Mouse (Mus musculus) midbrain, postnatal 0 days (tissue): ENCODE results near the gene Cyp3a13. TPM values are rescaled to one million over a fixed set of nuclear protein-coding genes. Genes with fewer than 3 reads are reported as not detected.
"Not testable (repeated sequence)": the region's sequence is repeated elsewhere in the genome, so short reads cannot be mapped to it uniquely, and the experiment has no call there.

Source experiments
- ATAC-seq: fragments of 200-750 bp; cut with Nextera tagmentation; 2 replicates; pipeline ENCODE4 v1.8.0; 2017; ENCODE audit warnings: moderate number of reproducible peaks, mild to moderate bottlenecking, moderate TSS enrichment, moderate library complexity; ENCODE audit not compliant: low FRiP score
- DNase-seq: peaks from one replicate; pipeline ENCODE4 v3.0.0-alpha.2; 2015; ENCODE audit warnings: low spot score
- H3K27ac ChIP-seq: fragments of 300-500 bp; sonication (generic); 2 replicates; pipeline ENCODE4 v1.5.1; 2014; ENCODE audit warnings: low read depth, mild to moderate bottlenecking, low read length, mixed read lengths
- H3K27me3 ChIP-seq: fragments of 300-500 bp; sonication (generic); 2 replicates; pipeline ENCODE4 v1.6.1; 2014; ENCODE audit warnings: low read length, control low read depth, mixed read lengths; ENCODE audit not compliant: insufficient read depth
- H3K36me3 ChIP-seq: fragments of 300-500 bp; sonication (generic); 2 replicates; pipeline ENCODE4 v1.6.1; 2014; ENCODE audit warnings: low read length, control low read depth, mixed read lengths; ENCODE audit not compliant: insufficient read depth
- H3K4me1 ChIP-seq: fragments of 300-500 bp; sonication (generic); 2 replicates; pipeline ENCODE4 v1.6.1; 2014; ENCODE audit warnings: mild to moderate bottlenecking, control low read depth, antibody characterized with exemption, low read length, mixed read lengths; ENCODE audit not compliant: insufficient read depth
- H3K4me2 ChIP-seq: fragments of 300-500 bp; sonication (generic); 2 replicates; pipeline ENCODE4 v1.6.1; 2014; ENCODE audit warnings: low read depth, mild to moderate bottlenecking, low read length, mixed read lengths; ENCODE audit not compliant: poor library complexity, severe bottlenecking
- H3K4me3 ChIP-seq: fragments of 300-500 bp; sonication (generic); 2 replicates; pipeline ENCODE4 v1.5.1; 2014; ENCODE audit warnings: low read depth, mild to moderate bottlenecking, low read length, moderate library complexity
- H3K9ac ChIP-seq: fragments of 300-500 bp; sonication (generic); replicated peaks from 2 replicates; pipeline ENCODE4 v1.6.1; 2014; ENCODE audit warnings: mild to moderate bottlenecking, low read length, moderate library complexity, mixed read lengths; ENCODE audit not compliant: poor library complexity, severe bottlenecking
- H3K9me3 ChIP-seq: fragments of 300-500 bp; sonication (generic); 2 replicates; pipeline ENCODE4 v1.6.1; 2016; ENCODE audit warnings: low read length, control low read depth
- WGBS: fragments of 180-500 bp; shearing (Covaris S2); extraction: QIAGEN DNeasy Blood & Tissue Kit; methylation state at CpG from one replicate; pipeline ENCODE4 v1.1.7; 2014; 5-methylcytosine and 5-hydroxymethylcytosine counted together
- polyA plus RNA-seq: library from polyadenylated mRNA; unstranded; fragments of >200 nt; fragmentation: Nextera tagmentation; extraction: Ambion mirVana; gene quantifications from 2 replicates; pipeline ENCODE4 v1.2.1, GENCODE M21; 2015
- total RNA-seq: library from RNA; depleted of rRNA; stranded (reverse); fragments of >200 nt; gene quantifications from 2 replicates; pipeline ENCODE4 v1.2.3, GENCODE M21; 2014; rRNA removed

Gene Cyp3a13
- total and polyA plus RNA-seq, 2 experiments from 2014 or later = not detected

DNA sequence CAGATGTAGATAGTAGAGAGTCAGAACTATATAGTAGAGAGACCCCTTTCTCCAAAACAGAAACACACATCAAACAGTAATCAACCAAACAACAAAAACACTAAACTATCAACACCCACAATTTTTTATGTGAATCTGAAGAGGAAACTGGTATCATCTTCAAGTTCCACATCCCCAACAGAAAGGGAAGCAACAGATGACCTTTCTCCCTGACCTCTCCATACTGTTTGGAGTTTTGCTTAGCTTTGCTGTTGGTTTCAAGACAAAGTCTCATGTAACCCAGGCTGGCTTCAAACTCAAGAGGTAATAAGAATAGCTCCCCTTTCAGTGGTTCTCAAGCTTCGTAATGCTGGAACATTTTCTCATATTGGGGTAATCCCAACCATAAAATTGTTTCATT lies 57.4 kb downstream of the Cyp3a13 start:
- 88% methylated on average over 1 of the region's 1 CpGs for WGBS
- not testable (repeated sequence) for H3K4me3 ChIP-seq, H3K4me2 ChIP-seq, DNase-seq, H3K27me3 ChIP-seq, H3K27ac ChIP-seq, H3K4me1 ChIP-seq, H3K36me3 ChIP-seq, H3K9ac ChIP-seq, H3K9me3 ChIP-seq, ATAC-seq

DNA sequence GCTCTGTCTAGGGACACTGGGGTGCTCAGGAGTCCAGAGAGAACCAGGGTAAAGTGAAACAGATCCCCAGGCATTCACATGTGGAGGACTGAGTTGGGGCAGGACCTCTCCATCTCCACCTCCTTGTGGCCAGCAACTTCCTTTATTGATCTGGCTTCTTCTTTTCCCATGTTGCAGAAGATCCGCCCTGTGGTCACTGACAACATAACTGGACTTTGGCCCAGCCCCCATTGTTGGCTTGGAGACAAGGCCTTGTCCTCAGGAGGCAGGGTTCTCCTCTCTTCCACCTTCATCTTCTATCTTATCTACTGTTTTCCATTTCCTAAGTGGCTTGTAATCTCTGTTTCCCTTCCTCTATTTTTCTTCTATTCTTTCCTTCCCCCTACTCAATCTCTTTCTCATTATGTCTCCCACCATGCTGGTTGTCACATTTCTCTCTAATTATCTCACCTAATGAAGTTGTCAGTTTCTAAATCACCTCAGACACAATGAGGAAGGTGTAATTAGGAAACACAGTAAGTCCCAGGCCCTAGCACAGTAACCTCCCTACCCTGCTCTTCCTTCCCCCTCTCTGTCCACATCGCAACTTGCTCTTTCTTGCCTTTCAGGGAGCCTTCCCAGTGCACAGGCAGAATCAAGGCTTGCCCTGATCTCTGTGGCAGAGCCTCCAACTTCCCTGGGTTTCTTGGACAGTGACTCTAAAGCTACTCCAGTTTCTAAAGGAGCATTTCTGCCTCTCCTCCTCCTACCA lies 63.3 kb downstream of the Cyp3a13 start, which contains the start of gene Pilrb1:
Gene Pilrb1 (minus strand): TSS at position 147 of the 751 bp plus-strand sequence.
- not testable (repeated sequence) for H3K27ac ChIP-seq, H3K27me3 ChIP-seq, H3K4me2 ChIP-seq, H3K9ac ChIP-seq, ATAC-seq, DNase-seq, H3K4me3 ChIP-seq, H3K9me3 ChIP-seq, H3K4me1 ChIP-seq, H3K36me3 ChIP-seq
- WGBS = 89% methylated on average over 2 of the region's 2 CpGs

DNA sequence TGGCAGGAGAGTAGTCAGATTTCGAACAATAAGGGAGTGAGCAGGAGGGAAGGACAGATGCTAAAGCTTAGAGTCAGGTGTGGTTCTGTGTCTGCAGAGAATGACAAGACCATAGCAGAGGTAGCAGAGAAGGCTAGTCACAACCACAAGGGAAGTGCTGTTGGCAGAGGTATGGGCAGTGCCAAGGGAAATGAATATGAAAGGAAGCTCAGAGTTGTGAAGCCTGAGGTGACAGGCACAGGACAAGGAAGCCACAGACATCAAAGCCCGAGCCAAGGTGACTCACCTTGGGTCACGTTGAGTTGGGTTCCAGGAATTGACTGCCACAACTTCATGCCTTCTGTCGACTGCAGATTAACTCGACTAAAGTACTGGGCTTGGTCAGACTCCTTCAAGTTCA lies 64.5 kb downstream of the Cyp3a13 start:
- DNase-seq, ATAC-seq, H3K9me3 ChIP-seq, H3K4me3 ChIP-seq, H3K4me1 ChIP-seq, H3K27me3 ChIP-seq, H3K4me2 ChIP-seq, H3K36me3 ChIP-seq, H3K9ac ChIP-seq, H3K27ac ChIP-seq: not testable (repeated sequence)
- 78% methylated on average over 4 of the region's 5 CpGs for WGBS

DNA sequence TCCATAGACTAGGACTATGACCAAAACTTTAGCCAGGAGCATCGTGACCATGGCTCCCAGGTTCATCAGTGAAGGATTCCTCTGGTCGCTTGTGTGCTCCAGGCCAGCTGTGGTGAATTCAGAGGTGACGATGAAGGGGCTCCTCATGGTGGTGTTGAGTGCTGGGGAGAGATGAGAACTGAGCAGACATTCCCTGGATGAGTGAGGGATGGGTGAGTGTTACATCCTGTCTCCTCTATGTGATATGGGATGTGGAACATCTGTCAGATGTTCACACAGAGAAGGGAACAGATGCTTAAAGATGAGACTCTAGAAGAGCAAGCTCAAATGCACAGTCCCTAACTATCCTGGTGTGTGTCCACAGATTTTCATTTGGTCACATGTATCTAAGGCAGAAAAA lies 66.5 kb downstream of the Cyp3a13 start:
- not testable (repeated sequence) for H3K4me2 ChIP-seq, H3K36me3 ChIP-seq, H3K9ac ChIP-seq, ATAC-seq, H3K9me3 ChIP-seq, H3K4me3 ChIP-seq, H3K27ac ChIP-seq, H3K27me3 ChIP-seq, DNase-seq, H3K4me1 ChIP-seq
- WGBS = 69% methylated on average over 3 of the region's 3 CpGs

DNA sequence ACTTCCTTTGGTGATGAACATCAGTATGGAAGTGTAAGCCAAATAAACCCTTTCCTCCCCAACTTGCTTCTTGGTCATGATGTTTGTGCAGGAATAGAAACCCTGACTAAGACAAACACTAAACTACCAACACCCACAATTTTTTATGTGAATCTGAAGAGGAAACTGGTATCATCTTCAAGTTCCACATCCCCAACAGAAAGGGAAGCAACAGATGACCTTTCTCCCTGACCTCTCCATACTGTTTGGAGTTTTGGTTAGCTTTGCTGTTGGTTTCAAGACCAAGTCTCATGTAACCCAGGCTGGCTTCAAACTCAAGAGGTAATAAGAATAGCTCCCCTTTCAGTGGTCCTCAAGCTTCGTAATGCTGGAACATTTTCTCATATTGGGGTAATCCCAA lies 71.1 kb downstream of the Cyp3a13 start:
- ATAC-seq, DNase-seq, H3K27me3 ChIP-seq, H3K9ac ChIP-seq, H3K27ac ChIP-seq, H3K4me2 ChIP-seq, H3K36me3 ChIP-seq, H3K4me1 ChIP-seq, H3K4me3 ChIP-seq, H3K9me3 ChIP-seq: not testable (repeated sequence)
- 95% methylated on average over 1 of the region's 1 CpGs for WGBS

Other genes starting within 250 kb of the Cyp3a13 start
- gene Agfg2, start 236.9 kb downstream of the Cyp3a13 start, total RNA-seq = 20.4 and 28.1 TPM in 2 replicates
- gene Agfg2, start 236.9 kb downstream of the Cyp3a13 start, polyA plus RNA-seq = 15.5 and 16.9 TPM in 2 replicates
- 230 and 261 TPM in 2 replicates for gene Nyap1, start 180.0 kb downstream of the Cyp3a13 start, total RNA-seq
- 47.0 and 50.1 TPM in 2 replicates for gene Nyap1, start 180.0 kb downstream of the Cyp3a13 start, polyA plus RNA-seq
- 188 and 320 TPM in 2 replicates for gene Tsc22d4, start 175.9 kb downstream of the Cyp3a13 start, total RNA-seq
- gene Tsc22d4, start 175.9 kb downstream of the Cyp3a13 start, polyA plus RNA-seq = 157 and 179 TPM in 2 replicates
- gene Ppp1r35, start 142.8 kb downstream of the Cyp3a13 start, total RNA-seq = 32.5 and 42.1 TPM in 2 replicates
- gene Ppp1r35, start 142.8 kb downstream of the Cyp3a13 start, polyA plus RNA-seq = 38.8 and 47.8 TPM in 2 replicates
- 40.8 and 46.0 TPM in 2 replicates for gene Mepce, start 134.0 kb downstream of the Cyp3a13 start, total RNA-seq
- gene Mepce, start 134.0 kb downstream of the Cyp3a13 start, polyA plus RNA-seq = 16.1 and 17.6 TPM in 2 replicates
- gene Zcwpw1, start 133.8 kb downstream of the Cyp3a13 start, total RNA-seq = 5.8 and 7.7 TPM in 2 replicates
- 9.0 and 9.4 TPM in 2 replicates for gene Zcwpw1, start 133.8 kb downstream of the Cyp3a13 start, polyA plus RNA-seq
- not detected in 2 replicates for gene Pilra, start 85.3 kb downstream of the Cyp3a13 start, total RNA-seq
- gene Pilra, start 85.3 kb downstream of the Cyp3a13 start, polyA plus RNA-seq = 0.09 and 0.29 TPM in 2 replicates
- not detected in 2 replicates for gene Pilrb1, start 63.5 kb downstream of the Cyp3a13 start, total RNA-seq
- not detected in 2 replicates for gene Pilrb1, start 63.5 kb downstream of the Cyp3a13 start, polyA plus RNA-seq
- not detected in 2 replicates for gene Pilrb2, start 49.8 kb downstream of the Cyp3a13 start, total RNA-seq
- 0.16 TPM in 1 of 2 replicates, not detected in the other for gene Pilrb2, start 49.8 kb downstream of the Cyp3a13 start, polyA plus RNA-seq
- 2.6 and 3.8 TPM in 2 replicates for gene Gjc3, start 41.5 kb upstream of the Cyp3a13 start, total RNA-seq
- gene Gjc3, start 41.5 kb upstream of the Cyp3a13 start, polyA plus RNA-seq = 1.3 and 1.5 TPM in 2 replicates
- not detected in 2 replicates for gene Azgp1, start 59.9 kb upstream of the Cyp3a13 start, total RNA-seq
- not detected in 2 replicates for gene Azgp1, start 59.9 kb upstream of the Cyp3a13 start, polyA plus RNA-seq
- not detected in 2 replicates for gene Smok3a, start 99.6 kb upstream of the Cyp3a13 start, total RNA-seq
- not detected in 2 replicates for gene Smok3a, start 99.6 kb upstream of the Cyp3a13 start, polyA plus RNA-seq
- gene Smok3b, start 99.8 kb upstream of the Cyp3a13 start, total RNA-seq = not detected in 2 replicates
- gene Smok3b, start 99.8 kb upstream of the Cyp3a13 start, polyA plus RNA-seq = not detected in 2 replicates
- not detected in 2 replicates for gene Smok3c, start 131.6 kb upstream of the Cyp3a13 start, total RNA-seq
- gene Smok3c, start 131.6 kb upstream of the Cyp3a13 start, polyA plus RNA-seq = not detected in 2 replicates
- gene Zkscan1, start 163.5 kb upstream of the Cyp3a13 start, total RNA-seq = 40.4 and 45.3 TPM in 2 replicates
- gene Zkscan1, start 163.5 kb upstream of the Cyp3a13 start, polyA plus RNA-seq = 11.4 and 11.6 TPM in 2 replicates
- 20.7 and 22.1 TPM in 2 replicates for gene Zscan21, start 195.3 kb upstream of the Cyp3a13 start, total RNA-seq
- 54.3 and 57.1 TPM in 2 replicates for gene Zscan21, start 195.3 kb upstream of the Cyp3a13 start, polyA plus RNA-seq
- 6.4 and 7.2 TPM in 2 replicates for gene Zfp113, start 234.1 kb upstream of the Cyp3a13 start, total RNA-seq
- 7.0 and 7.3 TPM in 2 replicates for gene Zfp113, start 234.1 kb upstream of the Cyp3a13 start, polyA plus RNA-seq
- 50.9 and 54.3 TPM in 2 replicates for gene Cops6, start 239.5 kb upstream of the Cyp3a13 start, total RNA-seq
- 283 and 299 TPM in 2 replicates for gene Cops6, start 239.5 kb upstream of the Cyp3a13 start, polyA plus RNA-seq